ENCODE assay signal across 28 mouse cellular contexts in genomic region chr5:36807106-36807505, GRCm38 (mm10). TPM values are rescaled to one million over a fixed set of nuclear protein-coding genes. Genes with fewer than 3 reads are reported as not detected.
DNase-seq lines count a peak whose midpoint lies in the region; ATAC-seq and TF ChIP-seq lines count a peak whose summit lies in the region.
"Had no signal": no experiment of that assay in that cellular context is flagged by ENCODE, and none has a peak within 500 bp of the region (broad histone marks: within the 10 kb centered on the region; RNA-seq: fewer than 3 reads in every experiment).

No protein-coding gene starts in this region.

- no peaks in the 10 kb centered on the region for H3K36me3 ChIP-seq in heart, embryonic 11.5 days (ENCODE audit: control insufficient read depth, insufficient read depth, low read length)
- H3K36me3 ChIP-seq in midbrain, postnatal 0 days (ENCODE audit: insufficient read depth, low read length): no peaks in the 10 kb centered on the region
- no peaks in the 10 kb centered on the region for H3K36me3 ChIP-seq in midbrain, embryonic 15.5 days (replicated peaks)
- H3K36me3 ChIP-seq: embryonic facial prominence, embryonic 12.5 days; limb, embryonic 12.5 days; liver, embryonic 15.5 days; neural tube, embryonic 13.5 days had no signal

- TF ChIP-seq CTCF in midbrain, postnatal 0 days (IDR thresholded peaks at IDR 0.05): 0 out of 2 replicates have a peak, but pooled peaks have one; percentile 4

- H3K9ac ChIP-seq in heart, embryonic 11.5 days (ENCODE audit: low read depth, low read length): no peak overlapping the region
- no peak overlapping the region for H3K9ac ChIP-seq in midbrain, postnatal 0 days (replicated peaks; ENCODE audit: low read length, poor library complexity, severe bottlenecking)
- H3K9ac ChIP-seq in midbrain, embryonic 15.5 days: no peak overlapping the region
- H3K9ac ChIP-seq: embryonic facial prominence, embryonic 12.5 days; hindbrain, embryonic 14.5 days; limb, embryonic 12.5 days; liver, embryonic 15.5 days; lung, embryonic 14.5 days; neural tube, embryonic 13.5 days had no signal

- H3K4me3 ChIP-seq in heart, embryonic 11.5 days (ENCODE audit: low read depth, low read length): no peak overlapping the region
- no peak overlapping the region for H3K4me3 ChIP-seq in midbrain, postnatal 0 days (ENCODE audit: low read depth, low read length)
- no peak overlapping the region for H3K4me3 ChIP-seq in midbrain, embryonic 15.5 days
- H3K4me3 ChIP-seq: embryonic facial prominence, embryonic 12.5 days; left cerebral cortex, adult 2 months; limb, embryonic 12.5 days; liver, embryonic 15.5 days; neural tube, embryonic 13.5 days had no signal

- no peaks in the 10 kb centered on the region for H3K27me3 ChIP-seq in heart, embryonic 11.5 days (ENCODE audit: control insufficient read depth, insufficient read depth, low read length)
- H3K27me3 ChIP-seq in midbrain, postnatal 0 days (ENCODE audit: insufficient read depth, low read length): no peaks in the 10 kb centered on the region
- H3K27me3 ChIP-seq in midbrain, embryonic 15.5 days (replicated peaks): no peaks in the 10 kb centered on the region
- H3K27me3 ChIP-seq: embryonic facial prominence, embryonic 12.5 days; limb, embryonic 12.5 days; neural tube, embryonic 13.5 days had no signal

- no peak overlapping the region for H3K27ac ChIP-seq in heart, embryonic 11.5 days (ENCODE audit: low read depth, low read length)
- no peak overlapping the region for H3K27ac ChIP-seq in midbrain, postnatal 0 days (ENCODE audit: low read depth, low read length)
- no peak overlapping the region for H3K27ac ChIP-seq in midbrain, embryonic 15.5 days
- H3K27ac ChIP-seq: embryonic facial prominence, embryonic 12.5 days; hindbrain, embryonic 14.5 days; left cerebral cortex, adult 2 months; limb, embryonic 12.5 days; liver, embryonic 15.5 days; neural tube, embryonic 13.5 days had no signal

- WGBS in heart, embryonic 11.5 days (ENCODE audit: insufficient replicate concordance): 9% methylated on average over 5 of the region's 5 CpGs
- 27% methylated on average over 5 of the region's 5 CpGs for WGBS in midbrain, postnatal 0 days
- 38% methylated on average over 5 of the region's 5 CpGs for WGBS in midbrain, embryonic 15.5 days

- peaks cover 3% of the 10 kb centered on the region; the same call in 1 of the 2 replicates for H3K4me1 ChIP-seq in heart, embryonic 11.5 days (ENCODE audit: control insufficient read depth, insufficient read depth, low read length)
- H3K4me1 ChIP-seq in midbrain, postnatal 0 days (ENCODE audit: insufficient read depth, low read length): no peaks in the 10 kb centered on the region
- no peaks in the 10 kb centered on the region for H3K4me1 ChIP-seq in midbrain, embryonic 15.5 days
- H3K4me1 ChIP-seq: embryonic facial prominence, embryonic 12.5 days; limb, embryonic 12.5 days; liver, embryonic 15.5 days; neural tube, embryonic 13.5 days had no signal

- no peak overlapping the region for H3K4me2 ChIP-seq in heart, embryonic 11.5 days
- H3K4me2 ChIP-seq in midbrain, postnatal 0 days (ENCODE audit: low read depth, low read length, poor library complexity, severe bottlenecking): no peak overlapping the region
- no peak overlapping the region for H3K4me2 ChIP-seq in midbrain, embryonic 15.5 days
- H3K4me2 ChIP-seq: embryonic facial prominence, embryonic 12.5 days; hindbrain, embryonic 14.5 days; limb, embryonic 12.5 days; liver, embryonic 15.5 days; lung, embryonic 14.5 days; midbrain, embryonic 11.5 days; neural tube, embryonic 13.5 days had no signal

- ATAC-seq in heart, embryonic 11.5 days (replicated peaks; ENCODE audit: insufficient number of reproducible peaks, low FRiP score, low TSS enrichment): no peak
- ATAC-seq in midbrain, postnatal 0 days (ENCODE audit: low FRiP score): no peak
- no peak for ATAC-seq in midbrain, embryonic 15.5 days (replicated peaks)
- ATAC-seq: activated CD4-positive, CD25-positive, alpha-beta regulatory T cell, adult 4 months; forebrain, embryonic 14.5 days had no signal

- H3K9me3 ChIP-seq in heart, embryonic 11.5 days (replicated peaks; ENCODE audit: control insufficient read depth, low read length): no peaks in the 10 kb centered on the region
- H3K9me3 ChIP-seq in midbrain, postnatal 0 days (ENCODE audit: low read length): no peaks in the 10 kb centered on the region
- no peaks in the 10 kb centered on the region for H3K9me3 ChIP-seq in midbrain, embryonic 15.5 days
- H3K9me3 ChIP-seq: embryonic facial prominence, embryonic 12.5 days; limb, embryonic 12.5 days; liver, embryonic 15.5 days; neural tube, embryonic 13.5 days had no signal

- DNase-seq in heart, adult 8-10 months (ENCODE audit: low spot score): peak; percentile 23
- no peak for DNase-seq in midbrain, postnatal 0 days (ENCODE audit: low spot score)
- peak; percentile 36 for DNase-seq in ZHBTc4 (ENCODE audit: low read depth, low spot score)
- no peak for DNase-seq in thymus, postnatal 36 days
- DNase-seq in cerebellum, adult 18-20 months: no peak
- DNase-seq: adrenal gland, adult 2 months; cerebellum, adult 11 months; cerebellum, adult 9-11 months; embryo, embryonic 11 days; gastrocnemius, postnatal 36 days; kidney, adult 18-20 months; kidney, postnatal 14 days; lung, embryonic 14.5 days; lung, postnatal 36 days; right cerebral cortex, postnatal 4 days; thymus, adult 2 months; thymus, postnatal 4 days had no signal

RNA-seq across cellular contexts. Expression of gene Mrfap1, which starts 10.5 kb away (rescaled TPM):
- 100 to 1,000 TPM; 261 to 277 (median 272) TPM for total RNA-seq in heart, adult 8-10 months (2022)
- polyA plus RNA-seq in heart, embryonic 11.5 days (2014; fragmentation: Nextera tagmentation; extraction: Ambion mirVana): 420 and 433 TPM in 2 replicates
- total RNA-seq in midbrain, postnatal 0 days (2014; rRNA removed): 288 and 318 TPM in 2 replicates
- 425 and 441 TPM in 2 replicates for polyA plus RNA-seq in midbrain, postnatal 0 days (2015; fragmentation: Nextera tagmentation; extraction: Ambion mirVana)
- 289 and 308 TPM in 2 replicates for polyA plus RNA-seq in midbrain, embryonic 15.5 days (2015; fragmentation: Nextera tagmentation; extraction: Ambion mirVana)

RNA-seq across cellular contexts. Expression of gene Man2b2, which starts 23.3 kb away (rescaled TPM):
- 10 to 100 TPM; 26.2 to 27.8 (median 27.1) TPM for total RNA-seq in heart, adult 8-10 months (2022)
- polyA plus RNA-seq in heart, embryonic 11.5 days (2014; fragmentation: Nextera tagmentation; extraction: Ambion mirVana): 12.9 and 17.0 TPM in 2 replicates
- total RNA-seq in midbrain, postnatal 0 days (2014; rRNA removed): 22.6 and 26.2 TPM in 2 replicates
- polyA plus RNA-seq in midbrain, postnatal 0 days (2015; fragmentation: Nextera tagmentation; extraction: Ambion mirVana): 15.6 and 15.8 TPM in 2 replicates
- polyA plus RNA-seq in midbrain, embryonic 15.5 days (2015; fragmentation: Nextera tagmentation; extraction: Ambion mirVana): 11.7 and 13.1 TPM in 2 replicates

RNA-seq across cellular contexts. Expression of gene Bloc1s4, which starts 58.7 kb away (rescaled TPM):
- total RNA-seq in heart, adult 8-10 months (2022): 10 to 100 TPM; 10.6 to 11.4 (median 11.3) TPM
- 20.0 and 20.1 TPM in 2 replicates for polyA plus RNA-seq in heart, embryonic 11.5 days (2014; fragmentation: Nextera tagmentation; extraction: Ambion mirVana)
- total RNA-seq in midbrain, postnatal 0 days (2014; rRNA removed): 21.5 and 39.8 TPM in 2 replicates
- polyA plus RNA-seq in midbrain, postnatal 0 days (2015; fragmentation: Nextera tagmentation; extraction: Ambion mirVana): 30.1 and 30.2 TPM in 2 replicates
- 27.9 and 31.3 TPM in 2 replicates for polyA plus RNA-seq in midbrain, embryonic 15.5 days (2015; fragmentation: Nextera tagmentation; extraction: Ambion mirVana)

Comparison
In these comparisons a context has a peak if more than half of its experiments do, and no peak if none do; other contexts are left out.
1. DNase-seq: peak in heart, adult 8-10 months (single experiment) and ZHBTc4 (single experiment); none in midbrain, postnatal 0 days (single experiment), thymus, postnatal 36 days (0 of 2) and cerebellum, adult 18-20 months (0 of 2).